Mouse (Mus musculus) embryonic facial prominence, embryonic 15.5 days (tissue): ENCODE measurements around the gene 1700034I23Rik. TPM values are rescaled to one million over a fixed set of nuclear protein-coding genes. Genes with fewer than 3 reads are reported as not detected.
A peak's percentile ranks its signal among the peaks of the same experiment; 100 is the strongest.
"Not testable (repeated sequence)": the region's sequence is repeated elsewhere in the genome, so short reads cannot be mapped to it uniquely, and the experiment has no call there.

ENCODE experiments used
- ATAC-seq: fragments of 200-750 bp; cut with Nextera tagmentation; 2 replicates; pipeline ENCODE4 v1.8.0; 2017; ENCODE audit warnings: low read depth, moderate TSS enrichment; ENCODE audit not compliant: insufficient number of reproducible peaks, low FRiP score, low TSS enrichment
- H3K27ac ChIP-seq: fragments of 300-500 bp; sonication (generic); replicated peaks from 2 replicates; pipeline ENCODE4 v1.5.1; 2015; ENCODE audit warnings: mild to moderate bottlenecking, inconsistent platforms
- H3K27me3 ChIP-seq: fragments of 300-500 bp; sonication (generic); 2 replicates; pipeline ENCODE4 v1.6.1; 2015; ENCODE audit warnings: inconsistent platforms
- H3K36me3 ChIP-seq: fragments of 300-500 bp; sonication (generic); 2 replicates; pipeline ENCODE4 v1.6.1; 2015; ENCODE audit warnings: mild to moderate bottlenecking, inconsistent platforms
- H3K4me1 ChIP-seq: fragments of 300-500 bp; sonication (generic); 2 replicates; pipeline ENCODE4 v1.6.1; 2015; ENCODE audit warnings: inconsistent platforms
- H3K4me2 ChIP-seq: fragments of 300-500 bp; sonication (generic); replicated peaks from 2 replicates; pipeline ENCODE4 v1.6.1; 2015; ENCODE audit warnings: mild to moderate bottlenecking, inconsistent platforms
- H3K4me3 ChIP-seq: fragments of 300-500 bp; sonication (generic); replicated peaks from 2 replicates; pipeline ENCODE4 v1.5.1; 2015; ENCODE audit warnings: mild to moderate bottlenecking, inconsistent platforms
- H3K9ac ChIP-seq: fragments of 300-500 bp; sonication (generic); 2 replicates; pipeline ENCODE4 v1.6.1; 2015; ENCODE audit warnings: inconsistent platforms
- H3K9me3 ChIP-seq: fragments of 300-500 bp; sonication (generic); replicated peaks from 2 replicates; pipeline ENCODE4 v1.6.1; 2016; ENCODE audit warnings: inconsistent platforms
- WGBS: fragments of 180-500 bp; shearing (Covaris S2); methylation state at CpG from one replicate; pipeline ENCODE4 v1.1.7; 2015; 5-methylcytosine and 5-hydroxymethylcytosine counted together
- polyA plus RNA-seq: library from polyadenylated mRNA; unstranded; fragments of >200 nt; fragmentation: Nextera tagmentation; extraction: Ambion mirVana; gene quantifications from 2 replicates; pipeline ENCODE4 v1.2.1, GENCODE M21; 2015

The 1700034I23Rik gene
- 0.18 and 0.21 TPM in 2 replicates for polyA plus RNA-seq

DNA sequence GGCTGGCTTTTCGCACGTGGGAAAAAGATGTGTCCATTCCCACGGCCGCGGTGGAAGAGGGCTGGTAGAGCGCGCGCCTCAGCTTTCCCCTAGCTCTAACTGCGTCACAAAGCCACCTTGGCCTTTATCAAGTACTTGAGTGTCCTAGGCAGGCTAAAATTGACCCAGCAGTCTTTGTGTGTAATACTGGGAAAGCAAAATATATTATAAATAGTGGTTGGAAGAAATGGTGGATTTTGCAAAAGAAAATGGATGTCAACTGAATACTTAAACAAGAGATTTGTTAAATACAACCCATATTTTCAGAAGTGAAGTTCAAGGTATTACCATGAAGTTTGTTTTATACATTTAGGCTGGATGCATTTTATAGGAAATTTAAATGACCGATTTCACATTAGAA, at the start of gene 1700034I23Rik:
1700034I23Rik (minus strand) TSS at position 101 of the 400 bp plus-strand sequence.
- H3K4me1 ChIP-seq, H3K4me3 ChIP-seq, H3K36me3 ChIP-seq, H3K9ac ChIP-seq, H3K4me2 ChIP-seq, H3K27ac ChIP-seq, H3K9me3 ChIP-seq, H3K27me3 ChIP-seq, ATAC-seq: not testable (repeated sequence)
- 97% methylated on average over 5 of the region's 10 CpGs for WGBS

DNA sequence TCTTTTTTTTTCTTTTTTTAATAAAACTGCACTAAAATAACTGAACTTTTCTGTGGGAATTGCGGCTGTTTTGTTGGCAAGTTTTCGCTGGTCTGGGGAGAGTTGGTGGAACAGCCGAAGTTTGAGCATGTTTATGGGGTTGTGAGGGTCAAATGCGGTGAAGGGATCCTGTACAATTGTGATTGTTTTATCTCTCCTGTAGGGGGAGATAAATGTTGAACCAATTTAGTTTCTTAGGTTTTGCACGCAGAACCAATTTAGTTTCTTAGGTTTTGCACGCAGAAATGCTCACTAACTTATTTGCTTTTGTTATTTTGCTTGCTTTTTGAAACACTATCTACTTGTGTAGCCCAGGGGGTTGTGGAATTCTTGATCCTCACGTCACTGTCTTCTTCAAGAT, 49.0 kb upstream of the 1700034I23Rik start:
- Histone ChIP-seq H3K27ac (no peak overlapping the region), H3K4me2 (peak overlapping the region; percentile 100), H3K4me1 (peaks cover 14% of the 10 kb centered on the region; the same call in 1 of the 2 replicates), H3K27me3 (peaks cover 11% of the 10 kb centered on the region), H3K36me3 (no peaks in the 10 kb centered on the region), H3K9ac (no peak overlapping the region), H3K4me3 (peak overlapping the region; percentile 68), H3K9me3 (no peaks in the 10 kb centered on the region)
- WGBS, result 9% methylated on average over 7 of the region's 7 CpGs
- ATAC-seq, result no peak

DNA sequence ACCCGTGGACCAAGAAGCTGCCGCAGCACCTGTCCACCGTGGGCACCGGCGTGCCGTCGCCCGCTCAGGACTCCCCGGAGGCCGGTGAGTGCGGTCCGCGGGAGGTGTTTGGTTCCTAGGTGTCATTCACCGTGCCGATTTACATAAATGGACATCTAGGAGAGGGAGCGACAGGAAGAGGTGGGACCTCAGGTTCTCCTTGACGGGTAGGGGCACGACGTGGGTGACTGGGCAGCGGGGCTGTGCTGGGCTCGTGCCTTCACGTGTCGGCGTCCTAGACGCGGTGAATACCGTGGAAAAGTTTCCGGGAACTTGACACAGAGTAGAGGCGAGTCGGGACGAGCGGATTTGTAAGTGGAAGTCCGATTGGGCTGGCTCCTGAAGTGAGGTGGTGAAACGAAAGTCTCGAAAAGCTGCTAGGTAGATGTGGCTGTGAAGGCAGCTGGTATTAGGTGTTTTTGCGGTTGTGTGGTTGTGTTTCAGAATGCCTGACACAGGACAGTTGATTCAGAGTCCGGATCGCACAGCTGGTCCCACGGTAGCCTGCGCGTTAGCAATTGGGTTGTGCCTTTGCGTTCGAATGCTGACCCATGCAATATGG, 48.4 kb upstream of the 1700034I23Rik start:
- WGBS, result under 1% methylated on average over 43 of the region's 43 CpGs
- no peak for ATAC-seq

DNA sequence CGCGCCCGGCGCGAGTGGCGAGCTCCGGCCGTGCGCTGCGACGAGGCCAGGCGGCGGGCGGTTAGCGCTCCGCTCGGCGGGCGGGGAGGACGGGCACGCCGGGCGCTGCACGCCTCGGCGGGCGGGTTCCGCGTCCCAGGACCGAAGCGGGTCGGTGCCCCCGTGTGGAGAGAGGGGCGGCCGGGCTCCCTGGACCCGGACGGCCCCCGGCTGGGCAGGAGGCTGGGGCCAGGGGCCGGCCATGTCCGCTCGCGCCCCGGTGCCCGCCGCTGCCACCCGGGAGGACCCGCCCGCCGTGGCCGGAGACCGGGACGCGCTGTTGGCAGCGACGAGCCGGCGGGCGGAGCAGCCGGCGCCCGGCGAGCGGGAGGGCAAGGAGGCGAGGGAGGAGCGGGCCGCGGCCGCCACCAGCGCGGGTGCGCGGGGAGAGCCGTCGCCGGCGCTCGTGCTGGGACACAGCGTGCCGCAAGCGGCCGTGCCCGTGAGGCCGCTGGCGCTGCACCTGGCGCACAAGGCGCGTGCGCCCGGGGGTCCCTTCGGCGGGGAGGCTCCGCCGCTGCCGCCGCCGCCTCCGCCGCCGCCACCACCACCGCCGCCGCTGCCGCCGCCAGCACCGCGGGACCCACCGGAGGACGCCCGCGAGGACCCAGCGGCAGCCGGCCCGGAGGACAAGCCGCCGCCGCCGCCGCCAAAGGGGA, 47.7 kb upstream of the 1700034I23Rik start:
- under 1% methylated on average over 91 of the region's 118 CpGs for WGBS
- peaks cover 14% of the 10 kb centered on the region; the same call in 1 of the 2 replicates for H3K4me1 ChIP-seq
- peak overlapping the region; percentile 37 for H3K9ac ChIP-seq
- no peaks in the 10 kb centered on the region for H3K9me3 ChIP-seq
- peak overlapping the region; percentile 68 for H3K4me3 ChIP-seq
- H3K27me3 ChIP-seq, result peaks cover 11% of the 10 kb centered on the region
- peak overlapping the region; percentile 100 for H3K4me2 ChIP-seq
- no peaks in the 10 kb centered on the region for H3K36me3 ChIP-seq
- 0 out of 2 replicates have a peak overlapping the region, but pooled peaks have one; percentile 48 for H3K27ac ChIP-seq
- peak; percentile 49 for ATAC-seq

More for the DNA sequence above, 48.4 kb upstream of the 1700034I23Rik start:
- Histone ChIP-seq H3K27me3 (peaks cover 11% of the 10 kb centered on the region), H3K36me3 (no peaks in the 10 kb centered on the region), H3K27ac (no peak overlapping the region), H3K4me3 (peak overlapping the region; percentile 68), H3K4me1 (peaks cover 14% of the 10 kb centered on the region; the same call in 1 of the 2 replicates), H3K9ac (peak overlapping the region; percentile 37), H3K9me3 (no peaks in the 10 kb centered on the region), H3K4me2 (peak overlapping the region; percentile 100)

DNA sequence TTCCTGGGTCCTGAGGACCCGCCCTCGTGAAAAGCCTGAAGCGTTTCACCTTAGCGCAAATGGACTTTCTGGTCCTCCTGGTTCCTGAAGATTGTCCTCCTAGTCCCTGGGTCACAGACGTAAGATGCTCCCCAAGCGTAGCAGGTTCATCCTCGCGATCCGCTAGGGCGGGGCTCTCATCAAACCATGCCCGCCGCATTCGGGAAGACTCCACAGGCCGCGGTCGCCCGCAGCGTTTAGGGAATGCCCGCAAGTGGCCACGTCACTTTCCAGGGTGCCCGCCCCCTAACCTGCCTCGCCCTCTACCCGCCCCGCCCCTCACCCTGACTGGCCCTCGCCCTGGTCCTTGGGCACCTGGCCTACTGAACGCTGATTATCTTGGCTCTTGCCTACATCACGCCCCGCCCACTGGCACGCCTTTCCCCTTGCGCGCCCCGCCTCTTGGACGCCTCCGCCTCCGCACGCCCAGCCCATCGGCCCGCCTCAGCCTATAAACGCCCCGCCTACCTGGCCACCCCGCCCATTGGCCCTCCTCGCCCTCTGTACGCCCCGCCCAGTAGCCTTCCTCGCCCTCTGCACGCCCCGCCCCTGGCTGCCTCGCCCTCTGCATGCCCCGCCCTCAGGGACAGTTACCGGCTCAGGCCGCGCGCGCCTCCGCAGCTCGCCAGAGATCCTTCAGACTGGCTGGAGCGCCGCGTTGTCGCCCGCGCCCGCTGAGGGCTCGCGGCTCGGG, 47.0 kb upstream of the 1700034I23Rik start, which contains the start of gene Larp1b:
Larp1b (plus strand) TSS at position 659 of the 733 bp plus-strand sequence.
- WGBS, result under 1% methylated on average over 66 of the region's 66 CpGs
- peak within 1 kb of the TSS; percentile 100 for H3K4me2 ChIP-seq
- no peaks in the 10 kb centered on the region for H3K9me3 ChIP-seq
- peaks cover 14% of the 10 kb centered on the region; the same call in 1 of the 2 replicates for H3K4me1 ChIP-seq
- peak within 1 kb of the TSS; percentile 37 for H3K9ac ChIP-seq
- peaks cover 11% of the 10 kb centered on the region for H3K27me3 ChIP-seq
- ATAC-seq, result peak; percentile 96
- H3K4me3 ChIP-seq, result peak within 1 kb of the TSS; percentile 68
- H3K36me3 ChIP-seq, result no peaks in the 10 kb centered on the region
- H3K27ac ChIP-seq, result 0 out of 2 replicates have a peak within 1 kb of the TSS, but pooled peaks have one; percentile 48

DNA sequence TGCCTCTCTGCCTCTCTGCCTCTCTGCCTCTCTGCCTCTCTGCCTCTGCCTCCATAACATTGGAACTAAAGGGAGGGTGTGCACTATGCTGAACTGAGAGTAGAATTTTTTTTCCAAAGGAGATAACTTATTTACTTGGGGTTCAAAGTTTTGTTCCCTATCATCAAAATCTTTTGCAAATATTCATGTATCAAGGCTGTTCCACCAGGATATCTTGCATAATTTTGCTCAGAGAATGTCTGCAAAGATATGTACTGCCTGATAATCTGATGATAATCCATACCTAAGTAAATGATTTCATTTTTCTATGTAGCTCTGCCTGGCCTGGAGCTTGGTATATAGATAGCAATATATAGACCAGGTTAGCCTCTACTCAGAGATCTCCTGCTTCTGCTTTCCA, 36.7 kb upstream of the 1700034I23Rik start:
- no peak for ATAC-seq
- H3K27me3 ChIP-seq, result no peaks in the 10 kb centered on the region
- H3K9me3 ChIP-seq, result no peaks in the 10 kb centered on the region
- H3K9ac ChIP-seq, result no peak overlapping the region
- no peak overlapping the region for H3K4me2 ChIP-seq
- H3K4me1 ChIP-seq, result no peaks in the 10 kb centered on the region
- no peak overlapping the region for H3K4me3 ChIP-seq
- no peak overlapping the region for H3K27ac ChIP-seq
- H3K36me3 ChIP-seq, result peaks cover 7% of the 10 kb centered on the region; the same call in 1 of the 2 replicates

DNA sequence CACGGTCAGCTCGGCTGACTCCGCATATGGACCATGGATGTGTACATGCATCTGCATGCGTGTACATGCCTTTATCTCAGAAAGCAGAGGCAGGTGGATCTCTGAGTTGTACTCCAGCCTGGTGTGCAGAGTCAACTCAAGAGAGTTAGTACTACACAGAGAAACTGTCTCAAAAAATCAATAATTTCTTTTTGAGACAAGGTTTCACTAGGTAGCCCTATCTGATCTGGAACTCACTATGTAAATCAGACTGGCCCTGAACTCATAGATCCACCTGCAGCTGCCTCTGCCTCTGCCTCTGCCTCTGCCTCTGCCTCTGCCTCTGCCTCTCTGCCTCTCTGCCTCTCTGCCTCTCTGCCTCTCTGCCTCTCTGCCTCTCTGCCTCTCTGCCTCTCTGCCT, 36.2 kb upstream of the 1700034I23Rik start:
- Histone ChIP-seq H3K27me3 (no peaks in the 10 kb centered on the region), H3K9ac (no peak overlapping the region), H3K4me1 (no peaks in the 10 kb centered on the region), H3K4me2 (no peak overlapping the region), H3K36me3 (peaks cover 11% of the 10 kb centered on the region; the same call in 1 of the 2 replicates), H3K4me3 (no peak overlapping the region), H3K9me3 (no peaks in the 10 kb centered on the region), H3K27ac (no peak overlapping the region)
- 95% methylated on average over 4 of the region's 4 CpGs for WGBS
- ATAC-seq, result no peak

DNA sequence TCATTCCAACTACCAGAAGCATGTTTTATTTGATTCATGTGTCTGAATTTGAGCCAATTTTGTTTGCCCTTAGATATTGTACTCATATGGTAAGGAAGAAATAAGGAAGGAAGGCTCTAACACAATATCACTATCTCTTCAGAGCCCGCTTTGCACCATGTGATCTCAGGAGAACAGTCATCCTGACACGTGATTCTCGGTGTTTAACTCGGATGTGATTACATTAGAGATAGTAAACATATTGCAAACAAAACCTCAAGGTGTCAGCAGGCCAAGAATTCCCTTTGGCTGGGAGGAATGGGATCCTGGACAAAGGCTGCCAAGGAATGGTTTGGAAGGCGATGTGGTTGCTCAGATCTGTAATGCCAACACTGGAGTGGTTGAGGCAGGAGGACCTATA, 35.8 kb upstream of the 1700034I23Rik start:
- Histone ChIP-seq H3K9me3 (no peaks in the 10 kb centered on the region), H3K9ac (no peak overlapping the region), H3K27ac (no peak overlapping the region), H3K4me2 (no peak overlapping the region), H3K4me3 (no peak overlapping the region), H3K4me1 (no peaks in the 10 kb centered on the region), H3K27me3 (no peaks in the 10 kb centered on the region), H3K36me3 (peaks cover 13% of the 10 kb centered on the region; the same call in 1 of the 2 replicates)
- no peak for ATAC-seq
- WGBS, result 81% methylated on average over 5 of the region's 5 CpGs

DNA sequence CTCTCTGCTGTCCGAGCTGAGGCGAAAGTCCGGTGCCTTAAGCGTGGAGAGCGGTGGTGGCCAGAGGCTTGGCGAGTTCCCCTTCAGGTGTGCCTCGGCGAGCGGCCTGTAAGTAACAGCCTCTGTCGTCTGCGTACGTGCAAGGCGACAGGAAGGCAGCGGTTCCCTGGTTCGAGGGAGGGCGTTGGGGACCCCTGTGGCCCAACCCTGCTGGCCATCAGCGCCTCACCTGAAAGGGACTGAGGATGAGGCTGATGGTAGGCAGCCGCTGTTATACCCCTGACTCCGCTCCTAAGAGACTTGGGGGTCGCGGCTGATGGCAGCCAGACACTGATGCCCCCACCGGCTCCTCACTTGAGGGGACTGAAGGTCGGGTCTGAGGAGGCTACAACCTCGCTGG, 8.0 kb downstream of the 1700034I23Rik start:
- ATAC-seq, H3K27ac ChIP-seq, H3K9me3 ChIP-seq, H3K27me3 ChIP-seq, H3K36me3 ChIP-seq, H3K4me1 ChIP-seq: not testable (repeated sequence)
- Histone ChIP-seq H3K9ac (peak overlapping the region; percentile 31), H3K4me3 (peak overlapping the region; percentile 55), H3K4me2 (peak overlapping the region; percentile 71)
- 1% methylated on average over 22 of the region's 24 CpGs for WGBS

DNA sequence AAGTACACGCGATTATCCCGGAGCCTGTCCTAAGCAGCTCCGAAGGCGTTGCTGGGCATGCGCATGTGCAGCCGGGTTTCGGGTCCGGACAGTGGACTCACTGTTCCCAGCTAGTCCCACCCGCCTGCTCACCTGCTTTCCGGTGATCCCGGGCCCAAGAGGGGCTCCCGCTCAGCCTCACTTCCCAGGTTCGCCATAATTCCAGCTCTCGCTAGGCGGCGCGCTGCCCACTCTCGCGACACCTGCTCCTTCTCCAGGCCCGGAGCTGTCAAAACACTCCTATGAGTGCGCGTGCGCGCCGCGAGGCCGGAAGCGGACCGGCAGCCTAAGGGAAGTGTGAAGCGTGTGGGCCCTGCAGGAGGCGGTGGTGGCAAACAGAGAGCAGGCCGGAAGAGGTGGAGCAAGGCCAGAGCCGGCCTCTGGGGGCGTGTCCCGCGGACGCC, 8.5 kb downstream of the 1700034I23Rik start:
- WGBS, result under 1% methylated on average over 38 of the region's 38 CpGs

More for the DNA sequence above, 8.5 kb downstream of the 1700034I23Rik start:
- H3K9me3 ChIP-seq, H3K36me3 ChIP-seq, H3K4me1 ChIP-seq, H3K27me3 ChIP-seq: not testable (repeated sequence)
- Histone ChIP-seq H3K4me3 (peak overlapping the region; percentile 55), H3K27ac (peak overlapping the region; percentile 55; the same call in 1 of the 2 replicates), H3K4me2 (peak overlapping the region; percentile 71), H3K9ac (peak overlapping the region; percentile 42)
- peak; percentile 100 for ATAC-seq
